Mouse (Mus musculus): Measurements from ENCODE around the gene Supt5.

Gene Supt5

GRCm38 (mm10) chr7:28375176-28375921 lies 36.8 kb upstream of the Supt5 start:
- DNase-seq (ENCODE audit: low read depth, low spot score) = peak; percentile 95

GRCm38 (mm10) chr7:28374647-28375046 lies 36.1 kb upstream of the Supt5 start:
- peak; percentile 66 for DNase-seq (ENCODE audit: low read depth, low spot score)

- peak; percentile 46 for DNase-seq (ENCODE audit: low read depth, low spot score)
These were observed 35.4 kb upstream of the Supt5 start for GRCm38 (mm10) chr7:28373891-28374495.

GRCm38 (mm10) chr7:28373131-28373581 lies 34.6 kb upstream of the Supt5 start:
- DNase-seq (ENCODE audit: low read depth, low spot score) = peak; percentile 94

DNA sequence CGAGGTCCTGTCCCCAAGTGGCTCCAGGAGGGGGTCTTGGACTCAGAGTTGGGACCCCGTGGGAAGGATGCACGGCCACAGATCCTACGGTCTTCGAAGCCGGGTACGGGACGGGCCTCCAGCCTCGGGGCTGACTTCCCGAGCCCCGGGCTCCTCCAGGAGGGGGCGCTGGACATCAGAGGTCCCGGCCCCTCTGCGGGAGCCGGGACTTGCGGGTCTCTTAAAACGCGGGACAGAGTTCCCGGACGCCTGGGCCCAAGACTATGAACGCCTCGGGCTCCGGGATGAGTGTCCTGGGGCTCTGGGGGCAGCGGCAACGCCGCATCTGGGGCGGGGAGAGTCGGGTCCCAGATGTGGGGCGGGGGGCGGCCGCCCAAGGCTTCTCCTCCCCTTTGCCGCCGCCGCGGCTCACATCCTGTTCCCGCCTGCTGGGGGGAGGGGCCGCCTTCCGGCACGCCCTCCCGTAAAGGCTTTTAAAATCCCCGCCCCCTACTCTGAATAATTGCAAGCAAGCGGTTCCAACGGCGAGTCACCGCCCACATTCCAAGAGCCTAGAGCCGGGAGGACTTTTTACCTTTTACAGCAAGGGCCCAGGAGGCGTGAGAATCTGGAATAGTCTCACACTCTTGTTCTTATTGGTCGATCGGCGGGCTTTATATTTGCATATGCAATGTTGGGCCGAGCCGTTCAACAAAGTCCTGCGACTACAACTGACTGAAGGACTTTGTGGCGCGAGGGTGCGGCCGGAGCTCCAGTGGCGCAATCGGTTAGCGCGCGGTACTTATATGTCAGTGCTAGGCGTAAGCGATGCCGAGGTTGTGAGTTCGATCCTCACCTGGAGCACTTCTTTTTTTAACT lies 33.9 kb upstream of the Supt5 start, which contains the start of gene Plekhg2:
Gene Plekhg2 (minus strand): TSS at position 349 of the 858 bp plus-strand sequence.
- peak; percentile 99 for DNase-seq (ENCODE audit: low read depth, low spot score)

- peak; percentile 63 for DNase-seq (ENCODE audit: low read depth, low spot score)
These were observed 33.0 kb upstream of the Supt5 start for GRCm38 (mm10) chr7:28371514-28371989.

DNA sequence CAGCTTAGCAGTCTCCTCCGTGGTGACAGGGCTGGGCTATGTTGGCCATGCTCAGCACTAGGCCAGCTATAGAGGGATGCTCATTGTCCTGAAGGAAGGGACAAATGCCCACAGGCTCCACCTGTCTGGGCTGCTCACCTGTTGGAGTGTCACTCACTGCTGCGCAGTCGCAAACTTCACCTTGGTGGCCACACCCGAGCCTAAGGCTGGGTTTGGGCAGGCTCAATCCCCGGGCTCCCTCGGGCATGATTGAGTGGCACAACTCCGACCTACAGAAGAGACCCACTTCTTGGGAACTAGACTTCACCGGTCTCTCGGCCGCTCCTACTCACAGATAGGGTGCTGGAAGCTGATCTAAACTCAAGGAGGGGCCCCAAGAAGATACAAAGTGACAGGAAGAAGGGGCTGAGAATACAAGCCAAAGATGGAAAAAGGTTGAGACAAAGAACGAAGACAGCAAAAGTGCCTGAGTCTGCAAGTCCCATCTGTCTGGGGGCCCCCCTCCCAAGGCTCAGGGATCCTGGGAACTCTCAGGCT lies 32.5 kb upstream of the Supt5 start:
- peak; percentile 39 for DNase-seq (ENCODE audit: low read depth, low spot score)

GRCm38 (mm10) chr7:28370051-28370450 lies 31.5 kb upstream of the Supt5 start:
- no peak for DNase-seq (ENCODE audit: low read depth, low spot score)

- DNase-seq (ENCODE audit: low read depth, low spot score) = no peak
These were observed 29.9 kb upstream of the Supt5 start for GRCm38 (mm10) chr7:28368276-28368920.

DNA sequence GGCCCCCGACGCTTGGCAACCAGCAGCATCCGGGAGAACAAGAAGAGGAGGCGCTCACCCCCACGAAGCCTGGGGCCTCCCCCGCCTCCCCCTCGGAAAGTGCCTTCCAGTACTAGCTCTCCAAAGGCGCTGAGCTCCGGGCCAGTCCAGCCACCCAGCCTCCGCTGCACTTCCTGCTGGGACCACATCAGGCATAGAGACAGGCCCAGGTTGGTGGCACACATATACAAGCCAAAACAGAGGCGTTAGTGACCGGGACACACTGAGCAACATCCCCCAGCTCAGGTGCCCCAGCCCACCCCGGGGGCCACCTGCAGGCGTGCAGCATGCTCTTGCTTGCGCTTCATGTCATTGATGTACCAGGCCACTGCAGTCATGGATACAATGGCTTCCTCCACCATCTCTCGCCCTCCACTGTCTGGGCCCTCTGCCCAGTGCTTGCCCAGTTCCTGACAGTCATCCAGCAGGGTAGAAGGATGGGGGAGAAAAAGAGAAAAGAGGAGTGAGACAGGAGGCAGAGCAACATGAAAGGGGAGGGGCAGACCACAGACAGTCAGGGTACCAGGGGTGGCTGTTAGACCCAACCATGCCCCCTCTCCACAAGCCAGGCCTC lies 29.2 kb upstream of the Supt5 start:
- DNase-seq (ENCODE audit: low read depth, low spot score) = no peak

- DNase-seq (ENCODE audit: low read depth, low spot score) = no peak
These were observed 24.0 kb upstream of the Supt5 start for GRCm38 (mm10) chr7:28362441-28363060.

DNA sequence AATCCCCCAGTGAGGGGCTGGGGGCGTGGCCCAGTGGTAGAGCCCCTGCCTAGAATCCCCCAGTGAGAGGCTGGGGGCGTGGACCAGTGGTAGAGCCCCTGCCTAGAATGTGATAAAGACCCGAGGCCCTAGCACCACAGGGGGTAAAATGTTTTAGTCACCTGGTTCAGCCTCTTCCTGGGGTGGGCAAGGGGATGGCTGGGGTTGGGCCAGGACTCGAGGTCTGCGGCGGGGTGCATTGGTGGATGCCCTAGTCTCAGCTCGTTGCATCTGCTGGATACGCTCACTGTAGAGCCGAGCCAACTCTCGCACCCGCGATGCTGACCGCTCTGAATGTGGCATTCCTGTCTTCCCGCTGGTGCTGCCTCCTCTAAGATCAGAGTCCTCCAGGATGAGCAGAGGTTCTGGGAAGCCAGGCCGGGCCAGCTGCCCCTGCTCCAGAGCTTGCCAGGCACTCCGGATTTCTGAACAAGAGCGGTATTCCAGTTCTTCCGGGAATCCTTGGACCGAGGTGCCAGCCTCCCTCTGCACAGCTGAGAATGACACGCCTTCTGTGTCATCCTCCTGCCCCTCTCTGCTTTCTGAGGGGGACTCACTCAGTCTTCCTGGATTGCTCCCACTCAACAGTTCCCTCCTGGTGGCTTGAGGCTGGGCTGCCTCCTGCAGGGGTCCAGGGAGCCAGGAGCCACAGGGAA lies 23.2 kb upstream of the Supt5 start:
- DNase-seq (ENCODE audit: low read depth, low spot score) = no peak

DNA sequence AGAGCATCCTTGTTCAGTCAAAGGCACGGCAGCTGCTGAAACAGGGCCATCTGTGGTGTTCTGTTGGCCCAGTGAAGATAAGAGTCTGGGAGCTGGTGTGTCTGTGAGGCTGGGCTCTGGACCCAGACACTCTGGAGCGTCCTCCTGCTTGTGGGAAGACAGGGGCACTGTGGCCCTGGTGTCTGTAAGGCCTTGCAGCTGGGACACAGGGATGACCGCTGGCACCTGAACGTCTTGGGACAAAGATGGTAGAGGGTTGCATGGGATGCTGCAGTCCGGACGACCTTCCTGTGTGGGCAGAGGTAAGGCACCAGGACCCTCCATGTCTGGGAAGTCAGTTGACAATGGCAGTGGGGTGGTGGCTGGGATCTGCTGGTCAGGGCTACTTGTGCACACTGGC lies 21.7 kb upstream of the Supt5 start:
- no peak for DNase-seq (ENCODE audit: low read depth, low spot score)

- no peak for DNase-seq (ENCODE audit: low read depth, low spot score)
These were observed 21.3 kb upstream of the Supt5 start for GRCm38 (mm10) chr7:28359854-28360253.

- no peak for DNase-seq (ENCODE audit: low read depth, low spot score)
These were observed 19.9 kb upstream of the Supt5 start for GRCm38 (mm10) chr7:28358431-28358830.

- DNase-seq (ENCODE audit: low read depth, low spot score) = no peak
These were observed 19.4 kb upstream of the Supt5 start for GRCm38 (mm10) chr7:28357984-28358383.

DNA sequence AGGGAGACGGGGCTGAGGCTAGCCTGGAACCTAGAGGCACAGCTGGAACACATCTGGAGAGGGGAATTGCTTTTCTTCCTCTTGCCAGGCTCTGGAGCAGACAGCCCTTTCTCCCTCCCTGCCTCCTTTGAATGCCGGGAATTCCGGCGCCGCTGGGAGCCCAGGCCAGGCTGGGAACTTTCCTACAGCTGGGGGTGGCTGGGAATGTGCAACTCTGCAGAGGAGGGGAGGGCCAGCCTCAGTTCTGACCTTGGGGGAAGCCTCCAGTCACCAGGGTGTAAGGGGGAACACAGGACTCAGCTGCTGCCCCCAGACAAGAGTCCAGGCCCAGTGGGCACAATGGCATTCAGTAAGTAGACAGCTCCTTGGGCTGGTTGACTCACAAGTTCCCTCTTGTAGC lies 18.4 kb upstream of the Supt5 start:
- DNase-seq (ENCODE audit: low read depth, low spot score) = no peak

DNA sequence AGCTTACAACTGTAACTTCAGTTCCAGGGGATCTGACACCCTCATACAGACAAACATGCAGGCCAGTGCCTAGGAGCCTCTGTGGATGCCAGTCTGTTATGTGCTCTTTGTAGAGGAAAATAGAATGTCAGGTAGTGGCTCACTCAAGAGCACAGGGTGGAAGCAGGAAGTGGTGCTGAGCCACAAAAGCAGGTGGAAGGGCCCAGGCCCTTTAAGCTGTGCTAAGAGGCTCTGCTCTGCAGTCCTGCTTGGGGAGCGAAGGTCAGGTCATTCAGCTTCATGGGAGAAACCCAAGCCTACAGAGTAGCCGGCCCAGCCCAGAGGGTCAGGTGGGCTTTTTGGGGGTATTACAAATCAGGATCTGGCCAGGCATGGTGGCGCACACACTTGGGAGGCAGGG lies 16.7 kb upstream of the Supt5 start:
- peak; percentile 66 for DNase-seq (ENCODE audit: low read depth, low spot score)

DNA sequence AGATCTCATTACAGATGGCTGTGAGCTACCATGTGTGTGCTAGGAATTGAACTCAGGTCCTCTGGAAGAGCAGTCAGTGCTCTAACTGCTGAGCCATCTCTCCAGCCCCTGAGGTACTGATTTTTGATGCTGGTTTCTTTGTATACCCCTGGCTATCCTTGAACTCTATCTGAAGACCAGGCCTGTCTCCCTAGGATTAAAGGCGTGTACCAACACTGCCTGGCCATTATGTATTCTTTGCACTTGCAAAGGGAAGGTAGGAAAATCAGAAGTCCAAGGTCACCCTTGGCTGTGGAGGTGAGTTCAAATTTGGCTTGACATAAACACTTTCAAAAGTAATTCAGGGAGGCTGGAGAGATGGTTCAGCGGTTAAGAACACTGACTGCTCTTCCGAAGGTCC lies 16.1 kb upstream of the Supt5 start:
- DNase-seq (ENCODE audit: low read depth, low spot score) = no peak

DNA sequence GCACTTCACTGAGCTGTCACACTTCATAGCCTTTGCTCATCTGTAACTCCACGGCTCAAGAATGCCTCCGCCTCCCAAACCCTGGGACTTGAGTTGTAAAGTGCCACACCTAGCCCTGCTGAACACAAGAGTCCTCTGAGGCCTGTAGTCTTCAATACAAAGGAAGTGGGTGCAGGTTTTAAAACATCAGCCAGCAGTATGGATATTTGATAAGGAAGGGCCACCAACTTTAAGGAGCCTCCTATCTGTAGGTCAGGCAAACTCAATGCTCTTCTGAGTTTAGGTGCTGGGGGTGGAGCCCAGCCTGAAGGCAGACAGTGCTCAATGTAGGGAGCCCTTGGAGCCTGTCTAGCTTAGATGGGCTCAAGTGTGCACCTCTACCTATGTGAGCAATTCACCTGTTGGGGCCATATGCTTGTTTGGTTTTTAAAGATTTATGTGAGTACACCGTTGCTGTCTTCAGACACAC lies 15.6 kb upstream of the Supt5 start:
- DNase-seq (ENCODE audit: low read depth, low spot score) = no peak

Measured in CD4-positive, CD25-positive, alpha-beta regulatory T cell, adult 2 months (primary cell).